Mouse (Mus musculus): Measurements from ENCODE around the gene Plcg1.

Gene Plcg1

DNA sequence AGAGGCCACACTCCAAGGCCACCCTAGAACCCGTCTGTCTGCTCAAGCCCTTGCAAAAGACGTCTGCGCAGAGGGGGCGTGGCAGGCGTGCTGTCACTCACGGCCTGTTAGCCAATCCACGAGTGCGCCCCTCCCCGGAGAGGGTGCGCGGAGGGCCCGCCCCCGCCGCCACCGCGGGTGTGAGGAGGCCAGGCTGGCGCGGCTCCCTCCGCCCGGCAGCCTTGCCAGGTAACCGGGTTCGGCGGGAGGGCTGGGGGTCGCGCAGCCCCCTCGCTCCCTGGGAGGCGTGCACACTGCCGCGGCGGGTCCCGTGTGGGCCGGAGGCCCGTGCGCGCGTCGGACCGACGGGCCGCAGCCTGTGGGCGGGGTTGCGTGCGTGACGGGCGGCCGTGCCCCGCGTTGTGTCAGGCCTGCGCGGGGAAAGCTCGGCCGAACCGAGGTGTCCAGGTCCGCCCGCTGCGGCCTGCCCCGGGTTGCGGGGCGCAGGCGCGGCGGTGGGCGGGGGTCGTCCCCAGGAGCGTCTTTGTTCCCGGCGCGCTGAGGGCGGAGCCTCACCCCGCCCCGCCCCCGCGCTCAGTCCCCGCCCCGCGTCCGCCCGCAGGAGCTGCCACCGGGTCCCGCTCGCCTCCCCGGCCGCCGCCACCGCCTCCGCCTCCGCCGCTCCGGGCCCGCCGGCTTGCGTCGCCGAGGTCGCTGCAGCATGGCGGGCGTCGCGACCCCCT is at the start of gene Plcg1:
Gene Plcg1, plus strand, starts transcription at position 184 of the 722 bp plus-strand sequence.
- peak; percentile 95 for DNase-seq

DNA sequence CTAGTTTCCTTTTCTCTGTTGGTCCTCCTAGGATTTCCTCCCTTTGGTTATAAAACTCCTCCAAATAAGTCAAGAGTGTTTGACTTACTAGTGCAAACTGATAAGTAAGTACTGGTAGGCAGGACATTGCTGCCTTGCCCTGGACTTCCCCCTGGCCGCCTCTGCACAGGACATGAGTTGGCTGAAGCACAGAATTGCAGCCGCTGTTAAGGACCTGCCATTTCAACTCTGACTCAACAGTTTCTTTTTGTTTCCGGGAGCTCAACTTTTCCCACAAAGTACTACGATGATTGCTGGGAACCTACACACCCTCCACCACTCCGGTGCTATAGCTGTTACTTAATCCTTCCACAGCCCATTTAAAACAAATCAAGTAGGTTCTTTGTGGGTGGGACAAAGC is 30.8 kb upstream of the Plcg1 start:
- no peak for DNase-seq

DNA sequence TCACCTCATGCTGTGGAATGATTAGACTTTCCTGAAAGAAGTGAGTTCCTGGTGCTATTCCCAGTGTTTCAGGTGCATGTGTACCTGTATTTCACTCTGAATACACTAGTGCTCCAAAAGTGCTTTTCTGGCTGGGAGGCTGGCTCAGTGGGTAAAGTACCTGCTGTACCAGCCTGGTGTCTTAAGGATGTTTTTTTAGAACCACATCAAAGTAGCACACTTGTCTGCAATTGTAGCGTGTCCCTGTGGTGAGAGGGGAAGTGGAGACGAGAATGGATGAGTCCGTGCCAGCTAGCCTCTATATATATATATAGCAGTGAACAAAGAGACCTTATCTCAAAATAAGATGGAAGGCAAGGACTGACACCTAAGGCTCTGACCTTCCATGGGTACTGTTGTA is 29.5 kb upstream of the Plcg1 start:
- DNase-seq = no peak

DNA sequence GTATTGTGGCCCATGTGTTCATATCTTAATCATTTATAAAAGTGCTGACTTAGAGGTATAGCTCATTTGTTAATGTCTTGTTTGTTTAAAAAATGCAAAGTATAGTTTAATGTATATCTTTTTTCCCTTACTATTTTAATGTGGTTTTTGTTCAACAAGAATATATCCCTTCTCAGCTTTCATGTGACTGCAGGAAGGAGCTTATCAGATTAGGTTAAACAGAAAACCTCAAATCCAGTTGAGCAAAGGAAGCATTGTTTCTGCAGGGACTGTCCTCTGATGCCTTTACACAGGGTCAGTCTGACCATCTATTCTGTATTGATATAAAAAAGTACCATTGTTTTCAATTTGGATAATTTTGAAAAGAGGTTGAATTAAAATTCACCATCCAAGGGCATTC is 28.3 kb upstream of the Plcg1 start:
- no peak for DNase-seq

DNA sequence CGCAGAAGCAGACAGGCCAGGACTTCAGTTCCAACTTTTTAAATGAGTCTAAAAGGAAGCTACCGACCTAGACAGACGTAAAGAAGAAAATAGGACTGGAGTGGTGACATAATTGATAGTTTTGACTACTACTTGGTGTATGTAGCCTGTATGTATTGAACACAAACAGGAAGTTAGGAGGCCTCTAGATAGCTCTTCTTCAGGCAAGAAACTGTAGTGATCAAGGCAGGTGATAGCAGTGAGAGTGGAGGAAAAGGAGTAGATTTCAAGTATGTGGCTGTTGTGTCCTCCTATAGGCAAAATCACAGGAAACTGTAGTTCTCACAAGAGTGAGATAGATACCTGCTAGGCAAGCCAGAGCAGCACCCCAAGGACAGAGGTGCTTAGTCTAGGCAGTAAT is 23.4 kb upstream of the Plcg1 start:
- no peak for DNase-seq

DNA sequence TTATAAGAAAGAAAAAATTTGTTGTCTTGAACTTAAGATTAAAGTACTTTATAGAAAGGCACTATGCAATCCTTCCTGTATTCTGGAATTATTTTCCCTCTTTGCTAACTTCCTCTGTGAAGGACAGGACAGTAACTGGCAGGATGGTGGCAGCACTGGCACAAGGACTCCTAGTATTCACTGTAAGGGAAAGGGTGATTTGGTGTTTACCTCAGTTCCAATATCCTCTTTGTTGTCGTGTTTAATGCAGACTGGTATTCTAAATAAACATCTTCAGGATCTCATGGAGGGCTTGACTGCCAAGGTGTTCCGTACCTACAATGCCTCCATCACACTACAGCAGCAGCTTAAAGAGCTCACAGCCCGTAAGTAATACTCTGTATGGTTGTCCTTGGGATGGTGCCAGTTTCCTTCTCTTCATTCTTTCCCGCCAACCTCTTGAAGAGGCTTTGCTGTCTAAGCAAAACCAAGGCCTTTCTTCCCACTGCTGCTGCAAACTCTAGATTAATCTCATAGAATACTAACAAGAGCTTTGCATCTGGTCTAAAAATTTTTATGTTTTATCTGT is 15.6 kb upstream of the Plcg1 start:
- DNase-seq = no peak

DNA sequence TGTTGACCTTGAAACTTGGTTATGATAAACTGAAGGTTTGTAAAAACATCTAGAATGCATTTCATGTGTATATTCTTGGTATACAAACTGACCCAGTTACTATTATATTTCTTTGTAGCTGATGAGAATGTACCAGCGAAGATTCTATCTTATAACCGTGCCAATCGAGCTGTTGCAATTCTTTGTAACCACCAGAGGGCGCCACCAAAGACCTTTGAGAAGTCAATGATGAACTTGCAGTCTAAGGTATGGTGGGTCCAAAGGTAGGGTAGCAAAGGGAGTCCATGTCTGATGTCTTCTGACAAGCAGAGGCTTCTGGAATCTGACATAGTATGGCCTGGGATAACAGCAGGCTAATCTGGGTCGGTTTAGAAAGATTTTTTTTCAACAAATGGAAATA is 13.8 kb upstream of the Plcg1 start:
- no peak for DNase-seq

DNA sequence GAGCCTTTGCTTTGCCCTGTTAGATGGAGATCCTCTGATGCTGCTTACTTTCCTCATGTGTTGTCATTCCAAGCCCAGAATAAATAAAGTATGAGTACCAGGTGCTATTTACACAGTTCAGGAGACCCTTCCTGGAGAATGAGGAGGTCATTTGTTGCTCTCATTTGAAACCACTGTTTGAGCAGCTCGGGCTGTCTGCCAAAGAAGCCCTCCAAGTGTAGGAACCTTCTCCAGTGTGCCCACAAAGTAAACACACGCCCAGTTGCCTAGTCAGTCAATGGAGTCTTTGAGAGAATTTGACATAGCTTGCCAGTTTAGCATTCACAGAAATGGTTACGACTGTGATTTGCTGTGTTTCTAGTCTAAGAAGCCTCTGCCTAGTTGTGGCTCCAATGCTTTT is 12.3 kb upstream of the Plcg1 start:
- no peak for DNase-seq

DNA sequence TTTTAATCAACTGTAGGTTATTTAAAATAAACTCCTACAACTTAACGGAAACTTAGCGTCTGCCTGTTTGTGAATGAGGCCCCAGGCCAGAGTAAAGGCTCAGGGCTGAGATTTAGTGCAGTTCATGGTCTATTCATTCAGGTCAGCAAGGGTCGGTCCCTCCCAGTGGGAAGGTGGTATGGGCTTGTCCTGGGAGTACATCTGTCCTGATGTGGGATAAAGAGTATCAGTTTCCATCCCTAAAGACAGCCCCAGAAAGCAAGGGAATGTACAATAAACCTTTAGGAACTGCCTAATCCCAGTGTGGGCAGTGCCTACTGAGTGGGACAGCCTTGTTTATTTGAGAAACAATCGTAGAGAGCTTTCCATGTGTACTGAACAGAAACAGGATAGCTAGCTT is 8.4 kb upstream of the Plcg1 start:
- DNase-seq = no peak

DNA sequence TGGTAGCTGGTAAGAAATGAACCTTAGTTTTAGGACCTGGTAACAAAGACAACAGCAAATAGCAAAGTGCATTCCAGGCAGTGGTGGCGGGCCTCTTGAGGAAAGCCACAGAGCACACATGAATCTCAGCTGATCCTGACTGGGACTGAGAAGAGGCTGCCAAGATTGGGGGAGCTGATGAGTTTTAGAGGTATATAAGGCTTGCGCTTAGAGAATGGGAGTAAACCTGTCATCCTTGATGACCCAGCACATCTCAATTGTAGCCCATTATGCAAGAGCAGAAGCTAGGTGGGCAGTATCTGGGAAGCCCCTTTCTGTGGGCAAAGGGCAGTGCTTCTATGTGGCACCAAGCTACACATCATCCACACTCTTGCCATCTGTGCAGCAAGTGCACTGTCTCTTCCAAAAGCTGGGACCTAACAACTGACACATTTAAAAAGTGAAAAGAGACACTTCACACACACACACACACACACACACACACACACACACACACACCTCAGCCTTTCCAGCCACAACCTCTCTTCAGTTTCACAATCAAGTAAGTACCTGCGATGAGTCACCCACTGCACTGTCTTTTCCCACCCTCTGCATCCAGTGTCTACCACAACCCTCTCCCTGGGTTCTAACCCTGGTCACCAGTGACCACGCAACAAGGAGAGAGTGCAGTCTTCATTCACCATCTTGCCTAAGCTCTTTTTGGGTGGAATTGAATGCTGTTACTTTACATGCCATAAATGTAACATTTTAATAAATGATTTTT is 7.3 kb upstream of the Plcg1 start:
- DNase-seq = no peak

DNA sequence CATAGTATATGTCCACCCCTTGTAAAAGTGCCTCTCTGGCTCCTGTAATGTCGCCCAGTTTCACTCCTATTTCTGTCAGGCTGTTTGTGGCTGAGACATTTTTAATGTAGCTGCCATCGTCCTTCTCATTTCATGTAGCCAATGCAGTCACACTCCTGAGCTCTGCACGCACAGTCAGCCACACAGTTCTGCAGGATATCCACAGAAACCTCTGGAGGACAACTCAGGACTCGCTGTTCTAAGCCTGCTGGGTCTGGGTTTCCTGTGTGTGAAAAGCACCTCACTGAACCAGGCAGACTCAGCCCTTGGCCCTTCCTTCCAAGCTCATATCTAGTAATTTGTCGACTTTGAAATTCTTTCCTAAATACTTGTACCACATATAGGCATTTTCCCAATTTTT is 6.6 kb upstream of the Plcg1 start:
- no peak for DNase-seq

DNA sequence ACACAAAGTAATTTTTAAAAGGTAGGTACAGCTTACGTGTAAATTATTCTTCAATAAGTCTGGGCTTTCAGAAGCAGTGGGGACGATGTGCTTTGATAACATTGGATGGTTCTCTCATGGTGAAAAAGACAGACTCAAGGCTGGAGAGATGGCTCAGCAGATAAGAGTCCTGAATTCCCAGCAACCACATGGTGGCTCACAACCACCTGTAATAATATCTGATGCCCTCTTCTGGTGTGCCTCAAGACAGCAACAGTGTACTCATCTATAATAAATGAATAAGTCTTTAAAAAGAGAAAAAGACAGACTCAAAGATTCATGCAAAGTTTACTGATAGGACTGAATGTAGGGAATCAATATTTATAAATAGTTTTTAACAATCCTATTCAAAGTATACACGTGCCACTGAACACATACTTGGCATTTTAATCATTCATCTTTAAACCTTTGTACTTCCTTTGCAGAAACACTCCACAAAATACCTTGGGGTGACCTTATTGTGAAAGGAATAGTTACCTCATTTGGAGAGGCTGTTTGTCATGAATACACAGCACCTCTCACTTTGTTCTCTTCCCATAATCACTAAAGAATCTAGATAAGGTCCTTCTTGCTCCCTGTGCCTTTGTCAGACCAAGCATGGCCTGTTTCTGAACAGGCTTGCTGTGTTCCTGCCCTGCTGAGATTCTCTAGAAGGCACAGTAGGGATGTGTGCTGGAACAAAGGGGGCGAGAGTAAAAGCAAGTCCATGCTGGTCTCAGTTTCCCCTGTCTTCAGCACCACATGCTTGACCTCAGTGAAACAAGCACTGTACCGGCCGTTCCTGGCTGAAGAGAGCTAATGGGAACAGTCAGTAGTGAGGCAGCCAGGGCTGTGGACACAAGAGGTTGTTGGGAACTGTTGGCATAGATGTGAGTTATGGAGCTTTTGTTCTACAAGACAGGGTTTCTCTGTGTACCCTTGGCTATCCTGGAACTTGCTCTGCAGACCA is 4.9 kb upstream of the Plcg1 start:
- no peak for DNase-seq

DNA sequence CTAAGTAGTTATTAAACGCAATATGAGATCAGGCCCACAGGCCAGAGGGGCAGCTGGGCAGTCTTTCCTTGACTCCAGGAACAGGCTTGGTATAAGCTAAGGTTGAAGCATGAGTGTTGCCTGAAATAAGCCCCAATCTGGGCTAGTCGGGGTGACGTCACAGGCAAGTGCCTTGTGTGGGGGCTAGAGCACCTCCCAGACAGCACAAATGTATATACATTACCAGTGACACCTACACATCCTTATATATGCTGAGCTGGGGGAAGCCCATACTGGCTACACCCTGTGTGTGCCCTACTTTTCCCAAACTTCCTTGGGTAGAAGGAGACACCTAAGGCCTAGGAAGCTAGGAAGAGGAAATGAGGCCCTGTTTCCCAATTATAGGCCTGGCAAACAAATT is 2.1 kb upstream of the Plcg1 start:
- DNase-seq = no peak

DNA sequence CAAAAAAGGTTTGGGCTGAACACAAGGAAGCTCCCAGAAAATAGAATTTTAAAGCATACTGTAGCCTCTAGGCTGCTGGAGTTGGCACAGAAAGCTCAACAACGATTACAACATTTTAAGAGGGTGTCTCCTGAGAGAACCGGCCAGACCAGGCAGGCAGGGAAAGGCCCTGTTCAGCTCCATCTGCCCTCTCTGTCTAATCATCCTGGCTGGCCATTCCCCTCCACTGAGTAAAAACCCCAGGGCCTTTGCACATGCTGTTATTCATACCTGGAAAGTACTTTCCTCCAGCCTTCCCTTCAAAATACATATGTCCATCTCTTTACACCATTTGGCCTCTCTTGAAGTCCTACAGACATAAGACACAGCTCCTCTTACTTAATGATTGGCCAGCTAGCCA is 1.7 kb upstream of the Plcg1 start:
- DNase-seq = no peak

DNA sequence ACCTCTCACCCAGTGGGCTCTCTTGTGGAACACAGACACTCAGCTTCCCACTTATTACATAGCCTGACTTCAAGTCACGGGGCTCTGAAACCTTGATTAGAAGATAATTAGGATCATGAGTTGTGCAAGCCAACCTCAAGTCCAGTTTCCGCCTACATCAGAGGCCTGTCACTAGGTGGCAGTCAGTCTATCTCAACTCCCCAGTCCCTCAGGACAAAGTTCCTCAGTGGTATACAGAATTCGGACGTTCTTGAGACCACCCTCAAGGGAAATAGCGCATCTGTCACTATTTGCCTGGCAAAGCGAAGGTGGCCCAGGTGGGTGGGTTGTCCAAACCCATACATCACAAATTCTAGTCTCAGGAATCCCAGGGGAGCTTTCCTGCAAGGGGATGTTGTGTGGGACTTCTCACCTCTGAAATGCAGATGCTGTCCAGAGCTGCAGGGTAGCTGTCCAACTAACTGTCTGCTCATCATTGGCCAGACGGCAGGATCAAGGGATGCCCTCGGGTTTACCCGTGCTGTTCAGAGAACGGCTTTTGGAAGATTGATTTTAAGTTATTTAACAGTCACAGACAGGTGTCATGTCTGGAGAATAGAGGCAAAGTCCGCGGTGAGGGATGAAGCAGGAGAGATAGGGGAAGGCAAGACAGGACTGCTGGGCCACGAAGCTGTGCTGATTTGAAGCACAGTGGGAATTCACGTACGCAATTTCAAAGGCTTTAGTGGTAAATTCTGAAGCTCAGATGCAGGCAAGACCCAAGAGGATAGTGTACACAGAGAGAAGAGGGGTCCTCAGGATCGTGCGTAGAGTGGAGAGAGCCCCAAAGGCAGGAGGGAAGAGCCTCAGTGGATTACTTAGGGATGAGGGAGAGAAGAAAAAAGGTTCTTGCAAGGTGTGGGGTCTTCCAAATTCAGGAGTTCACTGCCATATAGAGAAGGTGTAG is 976 bp upstream of the Plcg1 start:
- peak; percentile 51 for DNase-seq

DNA sequence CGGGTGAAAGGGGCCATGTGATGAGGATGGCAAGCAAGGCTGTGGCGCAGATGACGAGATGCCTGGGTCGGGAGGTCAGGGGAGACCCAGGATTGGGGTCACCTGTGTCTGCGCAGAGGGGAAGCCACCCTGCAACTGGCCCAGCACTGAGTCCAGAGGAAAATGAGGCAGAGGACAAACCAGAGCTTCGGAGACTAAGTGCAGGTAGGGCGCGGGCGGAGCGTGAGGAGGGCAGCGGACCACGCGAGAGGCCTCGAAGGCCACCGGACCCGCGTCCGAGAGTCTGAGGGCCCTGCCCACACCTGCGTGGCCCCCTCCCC is 343 bp upstream of the Plcg1 start:
- DNase-seq = no peak

DNA sequence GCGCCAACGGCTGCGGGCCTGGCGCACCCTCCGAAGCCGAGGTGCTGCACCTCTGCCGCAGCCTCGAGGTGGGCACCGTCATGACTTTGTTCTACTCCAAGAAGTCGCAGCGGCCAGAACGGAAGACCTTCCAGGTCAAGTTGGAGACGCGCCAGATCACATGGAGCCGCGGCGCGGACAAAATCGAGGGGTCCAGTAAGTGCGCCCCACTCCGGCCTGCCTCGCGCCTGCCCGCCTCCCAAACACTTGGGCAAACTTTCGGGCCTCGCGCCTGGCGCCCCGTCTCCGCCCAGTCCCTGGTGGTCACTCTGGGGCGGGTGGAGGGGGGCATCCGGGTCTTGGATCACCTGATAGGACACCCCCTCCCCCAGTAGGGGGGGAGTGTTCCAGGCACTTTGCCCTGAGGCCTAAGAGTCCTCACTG is 750 bp downstream of the Plcg1 start:
- DNase-seq = peak; percentile 84

DNA sequence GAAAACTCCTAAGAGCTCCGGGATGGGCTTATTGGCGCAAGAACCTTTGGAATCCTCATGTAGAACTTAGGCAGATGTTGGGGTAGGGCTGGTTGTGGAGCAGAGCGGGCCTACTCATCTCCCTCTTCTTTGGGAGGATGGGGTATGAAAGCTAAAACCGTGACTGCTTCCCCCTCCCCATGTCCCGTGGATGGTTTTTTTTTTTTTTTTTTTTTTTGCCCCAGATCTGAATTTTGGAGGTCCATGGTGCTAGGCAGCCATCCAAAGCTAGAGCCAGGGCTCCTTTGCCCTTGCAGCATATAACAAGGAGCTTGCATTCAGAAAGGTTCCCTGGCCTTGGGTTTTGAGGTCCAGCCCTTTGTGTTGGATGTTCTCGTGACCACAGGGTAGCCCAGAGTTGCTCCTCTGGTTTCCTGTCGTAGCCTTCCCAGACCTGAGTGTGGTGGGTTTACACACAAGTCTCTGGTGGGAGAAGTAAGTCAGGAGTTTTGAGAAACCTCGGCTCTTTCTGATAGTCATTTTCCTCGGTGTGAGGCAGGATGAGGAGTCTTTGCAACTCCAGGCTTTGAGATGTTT is 1.4 kb downstream of the Plcg1 start:
- DNase-seq = peak; percentile 42

DNA sequence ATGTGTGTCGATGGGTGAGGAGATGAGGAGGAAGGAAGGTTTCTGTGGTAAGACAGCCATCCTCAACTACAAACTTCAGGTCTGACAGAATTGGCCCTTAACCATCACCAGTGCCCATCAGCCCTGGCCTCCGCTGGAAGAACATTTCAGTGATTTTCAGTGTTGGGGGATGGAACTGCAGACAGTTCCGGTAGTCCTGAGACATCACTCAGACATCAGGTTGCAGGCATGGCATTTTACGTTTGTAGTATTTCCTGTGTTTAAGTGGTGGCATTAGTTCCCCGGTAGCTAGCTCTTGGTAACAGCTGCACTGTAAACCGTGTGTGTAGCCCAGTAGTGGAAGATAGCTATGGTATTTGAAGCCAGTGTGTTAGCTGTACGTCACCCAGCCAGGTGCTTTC is 2.0 kb downstream of the Plcg1 start:
- peak; percentile 20 for DNase-seq

DNA sequence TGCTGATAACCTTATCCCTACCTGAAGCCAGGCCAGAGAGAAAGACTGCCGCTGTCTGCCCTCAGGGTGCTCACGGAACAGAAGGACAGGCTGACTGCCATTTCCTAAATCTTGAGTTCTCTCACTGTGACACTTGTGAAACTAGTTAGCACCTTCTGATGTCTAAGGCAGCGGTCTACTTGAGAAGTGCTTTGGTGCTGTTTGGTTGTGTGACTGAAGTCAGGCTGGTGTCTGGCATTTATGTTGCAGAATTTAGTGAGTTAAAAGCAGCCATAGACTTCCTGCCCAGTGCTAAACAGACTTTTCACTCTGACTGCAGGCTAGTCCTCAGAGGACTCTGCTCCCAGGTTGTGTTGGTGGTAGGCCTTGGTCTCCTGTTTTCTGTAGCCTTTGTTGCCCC is 3.2 kb downstream of the Plcg1 start:
- peak; percentile 13 for DNase-seq

DNA sequence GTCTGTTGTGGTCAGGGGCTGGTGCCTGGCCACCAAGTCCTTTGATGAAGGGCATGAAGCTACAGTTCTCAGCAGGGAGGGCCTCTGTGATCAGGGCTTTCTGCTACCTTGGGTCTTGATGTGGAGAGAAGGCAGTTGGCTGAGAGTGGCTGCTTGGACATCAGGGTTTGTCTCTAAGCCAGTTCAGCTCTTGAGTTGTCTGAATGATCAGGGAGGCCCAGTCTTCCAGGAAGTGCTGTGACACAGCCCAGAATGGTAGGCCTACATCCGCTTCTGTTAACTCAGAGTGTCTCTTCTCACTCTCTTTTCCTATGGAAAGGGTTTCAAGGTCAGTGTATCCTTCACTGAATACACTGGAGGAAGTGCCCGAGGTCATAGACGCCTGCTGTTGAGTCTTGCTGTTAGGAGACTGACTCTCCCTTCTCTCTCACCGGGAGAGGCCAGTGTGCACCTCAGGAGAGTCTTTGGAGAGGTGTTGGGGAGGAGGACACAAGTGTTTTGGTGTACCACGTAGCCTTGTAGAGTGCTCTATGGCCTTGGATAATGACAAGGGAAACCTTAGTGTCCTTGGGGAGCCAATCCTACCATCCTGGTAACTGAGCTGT is 4.7 kb downstream of the Plcg1 start:
- no peak for DNase-seq
